Mouse (Mus musculus): ENCODE measurements around the gene Defb23.
"Not testable (repeated sequence)": the region's sequence is repeated elsewhere in the genome, so short reads cannot be mapped to it uniquely, and the experiment has no call there.

Gene Defb23

GRCm38 (mm10) chr2:152436983-152437860, 27.2 kb downstream of the Defb23 start:
- peak; percentile 87 to 89 for DNase-seq

- DNase-seq, result no peak
These were observed 28.0 kb downstream of the Defb23 start for GRCm38 (mm10) chr2:152436405-152436901.

GRCm38 (mm10) chr2:152428481-152428880, 35.9 kb downstream of the Defb23 start:
- not testable (repeated sequence) for DNase-seq

GRCm38 (mm10) chr2:152427493-152427892, 36.9 kb downstream of the Defb23 start:
- no peak for DNase-seq

- DNase-seq, result no peak
These were observed 48.6 kb downstream of the Defb23 start for GRCm38 (mm10) chr2:152415786-152416185.

GRCm38 (mm10) chr2:152415287-152415686, 49.1 kb downstream of the Defb23 start, which contains the start of gene 6820408C15Rik:
TSS of gene 6820408C15Rik (plus strand) at chr2:152415587.
- DNase-seq, result no peak

GRCm38 (mm10) chr2:152414591-152415165, 49.7 kb downstream of the Defb23 start, which contains the start of gene Zcchc3:
TSS of gene Zcchc3 (minus strand) at chr2:152415027.
- peak; percentile 87 to 88 for DNase-seq

GRCm38 (mm10) chr2:152413765-152414584, 50.4 kb downstream of the Defb23 start:
- peak; percentile 45 to 53 for DNase-seq

GRCm38 (mm10) chr2:152413158-152413764, 51.2 kb downstream of the Defb23 start:
- DNase-seq, result no peak

GRCm38 (mm10) chr2:152412526-152413157, 51.8 kb downstream of the Defb23 start:
- DNase-seq, result no peak

- DNase-seq, result no peak
These were observed 52.9 kb downstream of the Defb23 start for GRCm38 (mm10) chr2:152411471-152411870.

GRCm38 (mm10) chr2:152410971-152411371, 53.4 kb downstream of the Defb23 start:
- DNase-seq, result peak; percentile 69 to 71

- DNase-seq, result no peak
These were observed 54.6 kb downstream of the Defb23 start for GRCm38 (mm10) chr2:152409781-152410180.

All from cerebellum, postnatal 36 days (tissue).